Mouse (Mus musculus): Measurements from ENCODE around the gene Fancc. TPM values are rescaled to one million over a fixed set of nuclear protein-coding genes. Genes with fewer than 3 reads are reported as not detected.

The Fancc gene
- total RNA-seq, 2 experiments from 2014 or later = 5.2 to 7.0 TPM

DNA sequence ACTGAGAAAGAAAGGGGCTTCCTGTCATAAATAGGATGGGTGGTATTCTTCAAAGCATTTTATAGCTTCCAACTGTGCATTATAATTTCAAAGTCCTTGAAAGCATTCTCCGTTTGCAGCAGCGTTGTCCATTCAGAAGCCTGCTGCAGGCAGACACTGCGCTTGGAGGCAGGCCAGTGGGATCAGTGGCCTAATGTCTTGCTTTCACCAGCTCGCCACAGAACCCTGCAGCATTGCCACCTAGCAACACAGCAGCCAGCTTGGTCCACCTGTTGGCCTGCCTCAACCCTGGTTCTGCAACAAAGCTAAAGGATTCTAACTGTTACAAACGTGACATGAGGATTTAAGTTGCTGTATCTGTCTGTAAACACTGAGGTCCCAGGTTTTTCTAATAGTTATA, 207.4 kb downstream of the Fancc start:
- no peak for DNase-seq

GRCm38 (mm10) chr13:63289152-63289551, 207.9 kb downstream of the Fancc start:
- no peak for DNase-seq

GRCm38 (mm10) chr13:63286483-63287102, 210.5 kb downstream of the Fancc start:
- no peak for DNase-seq

GRCm38 (mm10) chr13:63284748-63285147, 212.3 kb downstream of the Fancc start:
- no peak for DNase-seq

DNA sequence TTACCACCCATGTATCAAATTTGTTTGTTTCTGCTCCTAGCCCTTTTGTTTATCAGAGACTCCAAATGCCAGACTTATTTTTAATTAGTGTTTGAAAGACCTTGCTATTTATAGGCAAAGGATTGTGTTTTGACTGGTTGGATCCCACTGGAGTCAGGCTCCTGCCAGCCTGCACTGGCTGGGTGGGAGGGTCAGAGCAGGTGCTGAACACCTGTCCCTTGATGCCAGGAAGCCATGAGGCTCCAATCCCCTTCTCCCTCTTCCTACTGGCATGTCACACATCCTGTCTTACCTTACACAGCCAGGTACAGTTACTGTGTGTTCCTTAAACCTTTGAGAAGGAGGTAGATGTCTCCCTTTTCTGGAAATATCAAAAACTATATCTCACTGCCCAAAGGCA, 213.8 kb downstream of the Fancc start:
- no peak for DNase-seq

DNA sequence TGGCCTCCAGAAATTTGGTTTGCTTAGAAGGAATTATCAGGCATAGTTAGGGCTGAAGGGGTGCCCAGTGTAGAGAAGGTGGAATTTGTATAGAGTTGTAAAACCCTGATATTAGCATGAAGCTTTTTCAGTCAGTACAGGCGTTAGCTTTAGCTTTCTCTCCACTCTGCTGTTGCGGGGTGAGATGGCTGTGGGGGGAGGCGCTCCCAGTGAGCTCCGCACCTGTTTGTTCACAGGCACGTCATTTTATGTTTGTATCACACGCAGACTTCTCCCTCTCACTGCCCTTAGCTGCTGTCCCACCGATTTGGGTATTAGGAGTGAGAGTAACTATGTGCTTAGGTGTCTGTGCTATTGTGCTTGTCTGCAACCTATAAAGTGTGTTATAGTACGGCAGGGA, 215.9 kb downstream of the Fancc start:
- no peak for DNase-seq

- DNase-seq = no peak
Observed at GRCm38 (mm10) chr13:63280344-63280743, 216.7 kb downstream of the Fancc start.

DNA sequence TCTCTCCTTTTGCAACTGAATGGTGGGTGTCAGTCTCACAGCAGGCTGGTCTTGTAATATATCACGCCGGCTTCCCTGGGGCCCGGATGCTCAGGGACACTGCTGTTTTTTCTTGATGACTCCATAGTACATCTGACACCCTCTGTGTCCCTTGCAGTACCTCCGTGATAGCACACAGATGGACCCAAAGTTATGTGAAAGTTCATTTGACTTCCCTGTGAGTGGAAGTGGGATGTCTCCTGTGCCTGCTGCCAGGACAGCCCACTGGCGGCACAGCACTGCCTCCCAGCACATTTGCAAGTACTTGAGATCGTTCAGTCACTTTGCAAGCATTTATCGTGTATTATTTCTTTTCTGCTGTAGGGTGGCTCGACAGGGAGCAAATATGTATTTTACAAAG, 217.3 kb downstream of the Fancc start:
- no peak for DNase-seq

DNA sequence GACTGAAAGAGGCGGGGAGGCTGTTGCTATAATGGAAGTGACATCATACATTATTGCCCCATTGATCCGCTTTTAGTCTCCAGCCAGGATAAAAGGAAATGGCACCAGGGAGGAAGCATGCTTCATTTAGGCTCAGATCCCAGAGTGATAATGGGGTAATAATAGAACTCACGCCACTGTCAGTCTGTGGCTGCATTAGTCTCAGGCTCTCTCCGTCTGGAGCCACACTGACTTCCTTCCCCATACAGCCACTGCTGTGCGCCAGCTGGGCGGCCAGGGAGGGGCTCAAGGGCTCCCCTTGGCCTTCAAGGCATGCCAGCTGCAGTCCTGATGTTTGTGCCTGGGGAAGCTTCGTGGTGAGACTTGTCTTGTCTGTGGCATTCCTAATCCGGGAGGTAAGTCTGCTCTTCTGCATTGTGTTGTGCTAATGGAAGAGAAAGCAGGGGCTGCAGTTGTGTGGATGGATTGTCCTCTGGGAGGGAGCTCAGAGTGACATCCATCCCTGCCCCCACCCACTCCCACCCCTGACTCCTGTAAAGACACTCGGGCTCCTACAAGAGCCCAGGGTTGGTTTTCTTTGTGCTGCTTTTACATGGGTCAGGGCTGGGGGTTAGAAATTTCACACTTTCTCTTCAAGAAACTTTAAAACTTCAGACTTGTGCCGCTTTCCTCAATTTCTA, 218.1 kb downstream of the Fancc start:
- no peak for DNase-seq

GRCm38 (mm10) chr13:63278141-63278631, 218.9 kb downstream of the Fancc start:
- no peak for DNase-seq

- no peak for DNase-seq
Observed at GRCm38 (mm10) chr13:63277316-63277715, 219.8 kb downstream of the Fancc start.

DNA sequence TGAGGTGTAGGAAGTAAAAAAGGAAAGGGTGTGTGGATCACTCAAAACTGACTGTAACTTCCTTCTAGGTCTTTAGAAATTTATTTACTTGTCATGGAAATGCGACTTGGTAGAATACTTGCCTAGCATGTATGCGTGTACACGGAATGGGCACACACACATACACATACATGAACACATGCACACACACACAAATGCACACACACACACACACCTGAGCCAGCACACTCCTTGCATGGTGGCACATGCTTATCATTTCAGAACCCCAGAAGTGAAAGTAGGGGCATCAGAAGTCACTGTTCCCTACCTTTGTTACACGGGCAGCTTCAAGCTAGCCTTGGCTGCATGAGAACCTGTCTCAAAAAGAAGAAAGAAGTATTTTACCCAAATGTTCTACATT, 220.7 kb downstream of the Fancc start:
- no peak for DNase-seq

DNA sequence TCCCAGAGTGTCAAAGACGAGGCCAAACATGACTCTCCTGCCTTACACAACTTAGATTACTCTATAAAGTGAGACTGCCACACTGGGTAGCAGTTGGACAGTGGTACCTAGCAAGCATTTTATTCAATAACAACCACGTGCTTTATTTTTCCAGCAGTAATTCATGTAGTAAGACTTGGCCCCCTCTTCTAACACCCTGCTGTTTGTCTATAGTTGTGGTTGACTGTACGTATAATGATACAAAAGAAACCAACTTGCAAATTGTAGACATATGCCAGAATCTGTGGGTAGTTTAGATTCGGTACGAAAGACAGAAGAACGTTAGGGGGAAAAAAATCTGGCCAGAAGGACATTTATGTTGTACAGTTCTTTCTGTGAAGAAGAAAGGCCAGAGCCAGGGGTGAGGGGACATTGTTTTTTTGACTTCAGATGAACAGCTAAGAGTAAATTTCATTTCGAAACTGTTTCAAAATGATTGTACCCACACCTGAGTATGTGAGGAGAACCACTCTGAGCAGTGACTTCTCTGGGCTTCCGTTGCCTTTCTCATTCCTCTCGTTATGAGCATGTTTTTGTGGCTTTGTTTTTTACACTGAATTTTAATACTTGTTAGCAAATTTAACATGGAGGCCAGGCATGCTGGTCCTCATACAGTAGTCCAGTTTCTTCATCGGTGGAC, 222.5 kb downstream of the Fancc start:
- DNase-seq = no peak

DNA sequence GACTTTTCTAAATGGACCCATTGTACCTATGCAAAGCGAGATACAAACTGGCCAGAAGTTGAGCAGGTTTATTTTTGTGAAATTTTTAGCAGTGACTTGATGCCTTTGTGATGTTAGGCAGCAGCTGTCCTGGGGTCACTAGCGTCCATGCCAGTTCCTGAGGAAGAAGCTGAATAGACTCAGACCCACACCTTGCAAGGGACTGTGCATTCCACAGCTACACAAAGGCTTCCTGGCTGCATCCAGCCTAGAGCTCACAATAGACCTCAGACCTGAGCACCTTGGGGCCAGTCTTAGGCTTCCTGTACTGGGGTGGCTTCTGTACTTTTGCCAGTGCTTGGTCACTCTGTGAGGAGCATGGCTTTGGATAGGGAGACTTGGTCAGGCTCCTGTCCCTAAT, 223.2 kb downstream of the Fancc start:
- no peak for DNase-seq

- peak; percentile 61 for DNase-seq
Observed at GRCm38 (mm10) chr13:63272602-63273229, 224.4 kb downstream of the Fancc start.

DNA sequence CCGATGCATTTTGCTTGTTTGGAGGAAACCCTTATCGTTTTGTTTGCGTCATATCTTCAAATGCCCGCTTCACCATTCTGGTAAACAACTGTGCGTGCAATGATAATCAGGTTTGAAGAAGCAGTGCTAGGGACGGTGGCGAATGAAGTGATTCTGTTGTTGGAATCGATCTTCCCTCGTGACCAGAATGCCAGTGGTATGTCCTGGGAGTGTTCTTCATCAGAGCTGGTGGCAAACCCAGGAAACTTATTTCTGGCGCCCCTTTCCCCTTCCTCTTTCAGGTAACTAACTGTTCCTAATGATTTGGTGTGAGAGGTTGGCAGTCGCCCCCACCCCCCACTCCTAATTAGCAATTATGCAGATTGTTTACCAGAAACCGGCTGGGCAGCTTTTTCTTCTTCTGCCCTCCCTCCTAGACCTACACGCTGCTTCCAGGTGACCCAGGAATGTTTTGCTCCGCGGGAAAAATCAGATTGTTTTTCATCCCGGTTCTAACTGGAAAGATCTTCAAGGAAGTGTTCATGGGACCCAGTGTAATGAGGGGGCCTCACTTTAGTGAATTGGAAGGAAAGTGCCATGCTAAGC, 225.0 kb downstream of the Fancc start:
- no peak for DNase-seq

GRCm38 (mm10) chr13:63270191-63270590, 226.9 kb downstream of the Fancc start:
- no peak for DNase-seq

- DNase-seq = no peak
Observed at GRCm38 (mm10) chr13:63268776-63269175, 228.3 kb downstream of the Fancc start.

- no peak for DNase-seq
Observed at GRCm38 (mm10) chr13:63268371-63268770, 228.7 kb downstream of the Fancc start.

- no peak for DNase-seq
Observed at GRCm38 (mm10) chr13:63262168-63262957, 234.7 kb downstream of the Fancc start.

- no peak for DNase-seq
Observed at GRCm38 (mm10) chr13:63261676-63262075, 235.4 kb downstream of the Fancc start.
